Mouse (Mus musculus) forebrain, embryonic 16.5 days (tissue): ENCODE data around the gene Ank3. TPM values are rescaled to one million over a fixed set of nuclear protein-coding genes. Genes with fewer than 3 reads are reported as not detected.

Experiments
- ATAC-seq: fragments of 200-750 bp; cut with Nextera tagmentation; 2 replicates; pipeline ENCODE4 v1.8.0; 2017; ENCODE audit warnings: mild to moderate bottlenecking, moderate library complexity
- H3K27ac ChIP-seq: fragments of 300-500 bp; sonication (generic); 2 replicates; pipeline ENCODE4 v1.5.1; 2014; ENCODE audit warnings: low read length, control low read depth
- H3K27me3 ChIP-seq: fragments of 300-500 bp; sonication (generic); replicated peaks from 2 replicates; pipeline ENCODE4 v1.6.1; 2014; ENCODE audit warnings: low read length; ENCODE audit not compliant: control insufficient read depth, insufficient read depth
- H3K36me3 ChIP-seq: fragments of 300-500 bp; sonication (generic); 2 replicates; pipeline ENCODE4 v1.6.1; 2014; ENCODE audit not compliant: control insufficient read depth, insufficient read depth
- H3K4me1 ChIP-seq: fragments of 300-500 bp; sonication (generic); replicated peaks from 2 replicates; pipeline ENCODE4 v1.6.1; 2014; ENCODE audit warnings: low read length; ENCODE audit not compliant: control insufficient read depth, insufficient read depth
- H3K4me2 ChIP-seq: fragments of 300-500 bp; sonication (generic); 2 replicates; pipeline ENCODE4 v1.6.1; 2014; ENCODE audit warnings: mild to moderate bottlenecking, low read length, control low read depth
- H3K4me3 ChIP-seq: fragments of 300-500 bp; sonication (generic); replicated peaks from 2 replicates; pipeline ENCODE4 v1.5.1; 2014; ENCODE audit warnings: mild to moderate bottlenecking, low read length, control low read depth
- H3K9ac ChIP-seq: fragments of 300-500 bp; sonication (generic); replicated peaks from 2 replicates; pipeline ENCODE4 v1.6.1; 2014; ENCODE audit warnings: low read depth, low read length, control low read depth
- H3K9me3 ChIP-seq: fragments of 300-500 bp; sonication (generic); 2 replicates; pipeline ENCODE4 v1.6.1; 2016; ENCODE audit warnings: low read length; ENCODE audit not compliant: control insufficient read depth
- WGBS: fragments of 180-500 bp; shearing (Covaris S2); extraction: QIAGEN DNeasy Blood & Tissue Kit; methylation state at CpG from one replicate; pipeline ENCODE4 v1.1.7; 2014; 5-methylcytosine and 5-hydroxymethylcytosine counted together
- polyA plus RNA-seq: library from polyadenylated mRNA; unstranded; fragments of >200 nt; fragmentation: Nextera tagmentation; extraction: Ambion mirVana; gene quantifications from 2 replicates; pipeline ENCODE4 v1.2.1, GENCODE M21; 2015

Gene Ank3
- polyA plus RNA-seq, 1 experiment from 2014 or later: 102 TPM

DNA sequence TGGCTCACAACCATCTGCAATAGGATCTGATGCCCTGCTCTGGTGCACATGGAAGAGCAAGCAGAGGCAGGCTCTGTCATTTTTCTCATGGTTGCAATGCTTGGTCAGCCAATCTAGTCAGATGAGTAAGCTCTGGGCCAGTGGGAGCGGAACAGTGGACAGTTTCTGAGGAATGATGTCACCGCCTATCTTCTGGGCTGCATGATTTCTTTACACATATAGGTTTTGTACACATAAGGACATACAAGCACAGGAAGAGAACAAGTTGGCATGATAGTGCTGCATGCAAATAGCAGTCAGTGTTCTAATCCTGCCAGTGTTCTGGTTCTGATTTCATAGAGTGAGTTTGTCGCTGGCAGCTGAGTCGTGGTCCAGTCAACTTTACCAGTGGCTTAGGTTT is 517.6 kb downstream of the Ank3 start:
- no peaks in the 10 kb centered on the region for H3K9me3 ChIP-seq
- no peak overlapping the region for H3K4me3 ChIP-seq
- no peaks in the 10 kb centered on the region for H3K36me3 ChIP-seq
- no peak overlapping the region for H3K27ac ChIP-seq
- H3K4me2 ChIP-seq: no peak overlapping the region
- H3K9ac ChIP-seq: no peak overlapping the region
- no peaks in the 10 kb centered on the region for H3K4me1 ChIP-seq
- no peak for ATAC-seq
- no peaks in the 10 kb centered on the region for H3K27me3 ChIP-seq
- WGBS: 92% methylated on average over 4 of the region's 4 CpGs

DNA sequence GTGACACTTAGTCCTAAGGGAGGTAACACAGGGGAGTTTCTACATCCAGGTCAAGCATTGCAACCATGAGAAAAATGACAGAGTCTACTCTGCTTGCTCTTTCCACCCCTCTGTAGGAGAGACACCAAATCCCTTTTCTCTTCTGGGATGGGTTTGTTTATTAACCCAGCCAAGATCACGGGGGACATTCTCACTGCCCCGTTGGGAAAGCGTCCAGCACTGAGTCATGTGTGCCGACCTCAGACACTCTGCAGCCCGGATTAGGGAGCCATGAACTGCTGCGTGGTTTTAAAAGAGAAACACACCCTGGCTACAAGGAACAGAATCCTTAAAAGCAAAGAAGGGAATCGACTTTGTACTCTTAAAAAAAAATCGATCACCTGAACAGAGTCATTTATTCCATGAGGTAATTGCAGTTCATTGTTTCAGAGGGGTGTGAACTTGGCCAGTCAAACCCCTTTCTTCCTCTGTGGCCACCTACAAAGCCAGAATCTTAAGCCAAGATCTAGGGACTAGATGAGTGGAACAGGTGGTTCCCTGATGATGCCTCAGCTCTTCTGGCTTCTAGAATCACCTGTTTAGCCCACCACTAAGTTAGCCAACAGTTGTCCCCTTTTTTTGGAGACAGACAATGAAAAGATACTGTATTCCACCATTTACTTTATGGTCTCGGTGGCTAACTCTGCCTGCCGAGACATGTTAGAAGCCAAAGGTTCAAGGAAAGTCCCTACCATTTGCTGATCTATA is 518.3 kb downstream of the Ank3 start:
- H3K9me3 ChIP-seq: no peaks in the 10 kb centered on the region
- H3K4me2 ChIP-seq: no peak overlapping the region
- H3K4me1 ChIP-seq: no peaks in the 10 kb centered on the region
- ATAC-seq: no peak
- H3K27ac ChIP-seq: no peak overlapping the region
- no peak overlapping the region for H3K9ac ChIP-seq
- H3K36me3 ChIP-seq: no peaks in the 10 kb centered on the region
- WGBS: 74% methylated on average over 10 of the region's 10 CpGs
- no peaks in the 10 kb centered on the region for H3K27me3 ChIP-seq
- no peak overlapping the region for H3K4me3 ChIP-seq

GRCm38 (mm10) chr10:69917711-69918110 is 519.1 kb downstream of the Ank3 start:
- no peaks in the 10 kb centered on the region for H3K4me1 ChIP-seq
- no peaks in the 10 kb centered on the region for H3K27me3 ChIP-seq
- 84% methylated on average over 5 of the region's 5 CpGs for WGBS
- no peak overlapping the region for H3K27ac ChIP-seq
- no peak overlapping the region for H3K4me2 ChIP-seq
- no peaks in the 10 kb centered on the region for H3K9me3 ChIP-seq
- no peak overlapping the region for H3K4me3 ChIP-seq
- H3K9ac ChIP-seq: no peak overlapping the region
- no peaks in the 10 kb centered on the region for H3K36me3 ChIP-seq
- no peak for ATAC-seq

DNA sequence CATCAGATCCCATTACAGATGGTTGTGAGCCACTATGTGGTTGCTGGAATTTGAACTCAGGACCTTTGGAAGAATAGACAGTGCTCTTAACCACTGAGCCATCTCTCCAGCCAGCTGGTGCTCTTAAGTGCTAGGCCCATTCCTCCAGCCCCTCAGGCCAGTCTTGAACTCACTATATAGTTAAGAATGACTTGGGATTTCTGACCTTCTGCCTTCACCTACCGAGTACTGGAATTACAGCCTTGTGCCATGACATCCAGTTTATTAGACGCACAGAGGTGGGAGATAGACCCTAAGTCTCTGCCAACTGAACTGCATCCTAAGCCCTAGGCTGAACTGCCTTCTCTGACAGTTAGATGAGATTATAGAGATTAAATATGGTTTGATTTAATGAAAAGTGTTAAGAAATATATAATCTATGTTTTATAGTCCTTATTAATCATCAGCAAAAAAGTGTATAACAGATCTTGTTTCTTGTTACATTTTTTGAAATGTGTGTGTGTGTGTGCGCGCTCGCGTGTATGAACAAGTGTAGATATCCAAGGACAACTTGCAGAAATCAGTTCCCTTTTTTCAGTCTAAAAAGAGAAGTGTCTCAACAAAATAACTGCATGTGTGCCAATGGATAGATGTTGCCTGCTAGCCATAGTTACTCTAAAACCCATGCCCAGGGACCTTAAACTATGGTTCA is 520.0 kb downstream of the Ank3 start:
- H3K27me3 ChIP-seq: no peaks in the 10 kb centered on the region
- no peak overlapping the region for H3K4me3 ChIP-seq
- H3K4me1 ChIP-seq: no peaks in the 10 kb centered on the region
- no peak overlapping the region for H3K27ac ChIP-seq
- H3K4me2 ChIP-seq: no peak overlapping the region
- H3K9me3 ChIP-seq: no peaks in the 10 kb centered on the region
- no peak for ATAC-seq
- no peak overlapping the region for H3K9ac ChIP-seq
- WGBS: 90% methylated on average over 6 of the region's 6 CpGs
- no peaks in the 10 kb centered on the region for H3K36me3 ChIP-seq

GRCm38 (mm10) chr10:69919152-69919492 is 520.5 kb downstream of the Ank3 start:
- Histone ChIP-seq H3K27ac (no peak overlapping the region), H3K27me3 (no peaks in the 10 kb centered on the region), H3K9ac (no peak overlapping the region), H3K4me2 (no peak overlapping the region), H3K4me1 (no peaks in the 10 kb centered on the region), H3K9me3 (no peaks in the 10 kb centered on the region), H3K4me3 (no peak overlapping the region), H3K36me3 (no peaks in the 10 kb centered on the region)
- 84% methylated on average over 5 of the region's 5 CpGs for whole genome bisulfite sequencing
- no peak for ATAC-seq

GRCm38 (mm10) chr10:69919746-69920145 is 521.2 kb downstream of the Ank3 start:
- Histone ChIP-seq H3K4me1 (0 out of 2 replicates have a peak, but pooled peaks cover 2% of the 10 kb centered on the region), H3K27ac (no peak overlapping the region), H3K4me3 (no peak overlapping the region), H3K4me2 (no peak overlapping the region), H3K9me3 (no peaks in the 10 kb centered on the region), H3K9ac (no peak overlapping the region), H3K27me3 (no peaks in the 10 kb centered on the region), H3K36me3 (no peaks in the 10 kb centered on the region)
- ATAC-seq: peak; percentile 64
- 66% methylated on average over 7 of the region's 7 CpGs for WGBS

DNA sequence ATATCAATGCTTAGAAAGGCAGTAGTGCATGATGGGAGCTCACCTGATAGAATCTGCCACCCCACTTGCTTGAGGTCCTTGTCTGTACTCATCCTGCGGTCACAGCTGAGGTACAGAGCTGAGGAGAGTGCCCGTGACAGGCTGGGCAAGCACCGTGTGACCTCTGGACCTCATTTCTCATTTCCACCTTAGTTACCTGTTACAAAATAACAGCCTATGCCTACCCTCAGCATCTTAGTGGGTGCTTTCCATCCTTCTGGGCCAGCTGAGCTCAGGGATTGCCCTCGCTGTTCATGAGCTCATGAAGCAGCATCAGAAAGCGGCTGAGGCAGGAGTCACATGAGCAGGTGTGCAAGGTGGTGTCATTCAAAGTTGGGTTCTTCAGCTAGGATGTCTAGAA is 523.5 kb downstream of the Ank3 start:
- H3K9ac ChIP-seq: no peak overlapping the region
- no peak overlapping the region for H3K4me2 ChIP-seq
- H3K27ac ChIP-seq: no peak overlapping the region
- peaks cover 17% of the 10 kb centered on the region for H3K4me1 ChIP-seq
- 94% methylated on average over 5 of the region's 5 CpGs for WGBS
- no peak for ATAC-seq
- no peaks in the 10 kb centered on the region for H3K27me3 ChIP-seq
- no peak overlapping the region for H3K4me3 ChIP-seq
- no peaks in the 10 kb centered on the region for H3K9me3 ChIP-seq
- H3K36me3 ChIP-seq: no peaks in the 10 kb centered on the region

- no peak for ATAC-seq
- H3K9ac ChIP-seq: no peak overlapping the region
- H3K36me3 ChIP-seq: no peaks in the 10 kb centered on the region
- no peaks in the 10 kb centered on the region for H3K27me3 ChIP-seq
- 17% methylated on average over 8 of the region's 8 CpGs for WGBS
- H3K27ac ChIP-seq: no peak overlapping the region
- no peak overlapping the region for H3K4me2 ChIP-seq
- H3K4me3 ChIP-seq: no peak overlapping the region
- peaks cover 17% of the 10 kb centered on the region for H3K4me1 ChIP-seq
- H3K9me3 ChIP-seq: no peaks in the 10 kb centered on the region
Measured at GRCm38 (mm10) chr10:69923801-69924200, 525.2 kb downstream of the Ank3 start.

- WGBS: 8% methylated on average over 11 of the region's 11 CpGs
Measured at GRCm38 (mm10) chr10:69924321-69924720, 525.7 kb downstream of the Ank3 start.

More at GRCm38 (mm10) chr10:69924321-69924720, 525.7 kb downstream of the Ank3 start:
- Histone ChIP-seq H3K4me1 (peaks cover 17% of the 10 kb centered on the region), H3K4me2 (peak overlapping the region; percentile 8; the same call in 1 of the 2 replicates), H3K9ac (no peak overlapping the region), H3K9me3 (no peaks in the 10 kb centered on the region), H3K4me3 (no peak overlapping the region), H3K36me3 (no peaks in the 10 kb centered on the region), H3K27me3 (no peaks in the 10 kb centered on the region), H3K27ac (no peak overlapping the region)
- ATAC-seq: 0 out of 2 replicates have a peak, but pooled peaks have one; percentile 13
